Mouse (Mus musculus) v-Abl transformed pro-B cells (cell line): ENCODE measurements around the gene Amelx.

Source experiments
- in situ Hi-C, 2 experiments: fragments of 400-800 bp; cut with MboI; formaldehyde crosslinking; loops; one replicate each; pipeline ENCODE4 v1.15.1; 2025; ENCODE audit not compliant: unreplicated experiment in 2 of 2

The Amelx gene

DNA sequence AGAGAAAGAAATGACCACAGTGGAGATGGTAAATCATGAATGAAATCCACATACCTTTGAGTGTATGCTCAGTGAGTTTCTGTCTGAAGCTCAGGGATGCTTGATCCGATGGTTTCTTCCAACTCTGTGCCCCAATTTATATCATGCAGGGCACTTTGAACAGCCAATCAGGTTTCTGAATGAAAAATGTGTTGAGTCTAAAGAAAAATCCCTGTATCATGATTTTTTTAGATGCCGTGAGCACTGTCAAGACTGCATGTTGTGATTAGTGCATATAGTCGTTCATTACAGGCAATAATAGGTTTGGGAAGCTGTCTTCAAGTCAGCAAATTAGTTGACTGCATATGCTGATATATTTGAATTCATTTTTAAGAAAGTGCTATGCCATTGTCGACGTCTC, at the start of gene Amelx:
Gene Amelx, minus strand, starts transcription at position 101 of the 400 bp plus-strand sequence.
- in situ Hi-C loops = no loop called here

GRCm38 (mm10) chrX:169222357-169223062, 35.5 kb upstream of the Amelx start:
- in situ Hi-C loops = no loop called here

DNA sequence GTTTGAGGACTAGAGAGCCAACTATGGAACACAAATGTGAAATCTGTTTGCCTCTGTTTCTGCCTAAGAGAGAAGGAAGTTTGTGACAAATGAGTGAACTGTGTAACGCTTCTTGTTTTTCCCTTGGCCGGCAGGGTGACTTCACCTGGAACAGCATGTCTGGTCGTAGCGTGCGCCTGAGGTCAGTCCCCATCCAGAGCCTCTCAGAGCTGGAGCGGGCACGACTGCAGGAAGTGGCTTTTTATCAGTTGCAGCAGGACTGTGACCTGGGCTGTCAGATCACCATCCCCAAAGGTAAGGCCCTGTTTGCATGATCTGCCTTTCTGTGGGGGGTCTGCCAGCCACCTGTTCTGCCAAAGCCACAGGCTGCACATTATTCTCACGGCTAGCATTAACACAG, 33.1 kb upstream of the Amelx start:
- in situ Hi-C loops = no loop called here

GRCm38 (mm10) chrX:169210019-169210418, 23.0 kb upstream of the Amelx start:
- in situ Hi-C loops = no loop called here

GRCm38 (mm10) chrX:169178634-169179033, 8.4 kb downstream of the Amelx start:
- in situ Hi-C loops = no loop called here

GRCm38 (mm10) chrX:169173796-169174195, 13.2 kb downstream of the Amelx start:
- in situ Hi-C loops = no loop called here

DNA sequence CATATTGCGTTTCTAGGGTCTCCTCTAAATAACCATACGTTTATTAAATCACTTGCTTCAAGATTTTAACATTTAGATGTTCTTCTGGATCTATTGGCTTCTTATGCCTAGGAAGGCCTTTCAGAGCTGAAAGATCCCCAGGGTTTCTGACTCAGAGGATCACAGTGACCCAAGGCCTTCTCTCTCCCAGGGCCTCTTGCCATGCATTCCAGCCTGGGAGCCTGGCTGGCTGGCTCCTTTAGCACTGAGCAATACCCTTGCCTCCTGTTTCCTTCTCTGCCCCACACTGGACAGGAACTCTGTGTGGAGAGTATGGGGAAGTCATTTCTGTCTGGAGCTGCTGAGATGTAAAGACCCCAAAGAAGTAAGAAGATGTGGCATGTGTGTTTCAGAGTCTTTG, 16.0 kb downstream of the Amelx start:
- in situ Hi-C loops = no loop called here

DNA sequence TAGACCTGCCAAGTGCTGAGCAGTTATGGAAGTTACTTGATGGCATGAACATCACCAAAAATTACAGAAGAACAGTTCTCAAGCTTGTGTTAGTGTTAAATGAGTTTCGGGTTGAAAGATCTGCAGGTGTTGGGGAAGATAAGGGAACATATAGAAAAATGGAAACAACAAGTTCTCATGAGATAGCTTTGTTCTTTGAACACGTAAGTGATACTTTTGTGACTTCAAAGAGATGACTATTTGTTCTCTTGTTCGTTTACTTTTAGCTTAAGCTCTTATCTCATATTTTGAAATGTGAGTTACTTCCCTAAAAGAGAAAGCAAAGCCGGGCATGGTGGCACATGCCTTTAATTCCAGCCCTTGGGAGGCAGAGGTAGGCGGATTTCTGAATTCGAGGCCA, 28.6 kb downstream of the Amelx start:
- in situ Hi-C loops = no loop called here

GRCm38 (mm10) chrX:169153805-169154204, 33.2 kb downstream of the Amelx start:
- in situ Hi-C loops = no loop called here

DNA sequence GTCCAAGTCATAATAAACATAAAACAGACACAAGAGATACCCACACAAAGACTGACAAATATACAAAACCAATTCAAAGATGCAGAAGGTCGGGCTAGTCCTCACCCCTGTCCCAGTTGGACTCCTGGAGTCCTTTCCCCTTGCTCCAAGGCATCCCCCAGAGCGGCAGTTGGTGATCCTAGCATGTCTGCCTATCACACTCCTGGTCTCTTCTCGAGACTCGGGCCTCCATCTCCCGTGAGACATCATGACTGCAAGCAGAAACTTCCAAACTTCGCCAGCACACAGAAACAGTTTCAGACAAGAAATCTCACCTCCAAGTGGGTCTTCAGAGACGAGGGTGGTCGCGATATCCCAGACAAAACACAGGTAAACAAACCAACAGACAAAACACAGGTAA, 46.5 kb downstream of the Amelx start:
- in situ Hi-C loops = no loop called here

DNA sequence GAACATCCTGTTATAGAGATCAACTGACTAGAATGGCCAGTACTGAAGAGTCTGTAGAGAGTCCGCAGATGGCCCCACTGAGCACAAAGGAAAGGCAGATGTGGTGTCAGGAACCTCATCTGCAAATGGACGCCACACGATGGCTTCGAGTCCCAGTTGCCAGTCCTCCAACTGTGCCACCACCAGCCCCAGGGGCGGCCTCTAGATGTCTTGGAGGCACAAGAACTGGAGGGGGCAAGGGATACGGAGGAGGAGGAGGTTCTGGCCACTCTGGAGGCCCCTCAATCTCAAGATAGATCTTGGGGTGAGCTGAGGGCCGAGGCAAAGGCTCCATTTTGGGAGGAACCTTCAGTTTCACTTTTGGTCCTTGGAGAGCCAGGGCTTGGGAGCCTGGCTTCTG, 47.2 kb downstream of the Amelx start:
- in situ Hi-C loops = no loop called here
